Mouse (Mus musculus) adrenal gland, postnatal 10 days (tissue): Measurements from ENCODE around the gene D030056L22Rik. TPM values are rescaled to one million over a fixed set of nuclear protein-coding genes. Genes with fewer than 3 reads are reported as not detected.

Experiments
- DNase-seq: peaks from one replicate; pipeline ENCODE4 v3.0.0; 2021; ENCODE audit warnings: mixed read lengths
- total RNA-seq, 2 experiments: library from RNA; stranded (reverse); gene quantifications; 2 replicates each; pipeline ENCODE4 v1.2.3; 2021

The D030056L22Rik gene
- total RNA-seq, 2 experiments from 2014 or later: 12.7 to 13.0 TPM

- DNase-seq: no peak
These were observed 18.1 kb downstream of the D030056L22Rik start for GRCm38 (mm10) chr19:18731077-18731476.

- no peak for DNase-seq
These were observed 22.9 kb downstream of the D030056L22Rik start for GRCm38 (mm10) chr19:18735901-18736300.

GRCm38 (mm10) chr19:18739146-18739545 is 26.2 kb downstream of the D030056L22Rik start:
- no peak for DNase-seq

GRCm38 (mm10) chr19:18743946-18744345 is 31.0 kb downstream of the D030056L22Rik start:
- peak; percentile 10 for DNase-seq

GRCm38 (mm10) chr19:18746576-18747340 is 33.8 kb downstream of the D030056L22Rik start:
- DNase-seq: no peak

GRCm38 (mm10) chr19:18747379-18747778 is 34.4 kb downstream of the D030056L22Rik start:
- DNase-seq: no peak

- DNase-seq: peak; percentile 20
These were observed 36.8 kb downstream of the D030056L22Rik start, which contains the start of gene Trpm6 for GRCm38 (mm10) chr19:18749598-18750339. Gene Trpm6, plus strand, starts transcription at chr19:18749983.

- DNase-seq: no peak
These were observed 44.2 kb downstream of the D030056L22Rik start for GRCm38 (mm10) chr19:18757191-18757590.

- DNase-seq: no peak
These were observed 44.7 kb downstream of the D030056L22Rik start for GRCm38 (mm10) chr19:18757706-18758105.

GRCm38 (mm10) chr19:18758269-18758668 is 45.3 kb downstream of the D030056L22Rik start:
- no peak for DNase-seq

- DNase-seq: no peak
These were observed 45.9 kb downstream of the D030056L22Rik start for GRCm38 (mm10) chr19:18758916-18759315.

GRCm38 (mm10) chr19:18766399-18766798 is 53.4 kb downstream of the D030056L22Rik start:
- DNase-seq: no peak

Other genes with a start within 250 kb of the D030056L22Rik start
- 10 to 100 TPM; 90.4 to 91.2 TPM for gene Ostf1, start 81.4 kb upstream of the D030056L22Rik start, total RNA-seq
- gene Nmrk1, start 81.2 kb upstream of the D030056L22Rik start, total RNA-seq: 10 to 100 TPM; 11.4 to 12.6 TPM
- gene Carnmt1, start 42.4 kb upstream of the D030056L22Rik start, total RNA-seq: 10 to 100 TPM; 16.7 to 19.4 TPM
- gene Trpm6, start 36.8 kb downstream of the D030056L22Rik start, total RNA-seq: under 1 TPM; 0.09 to 0.27 TPM